Mouse (Mus musculus) stomach, embryonic 16.5 days (tissue): ENCODE data around the gene Cdc37. TPM values are rescaled to one million over a fixed set of nuclear protein-coding genes. Genes with fewer than 3 reads are reported as not detected.

Experiments
- polyA plus RNA-seq: library from polyadenylated mRNA; unstranded; fragments of >200 nt; fragmentation: Nextera tagmentation; extraction: Ambion mirVana; gene quantifications from 2 replicates; pipeline ENCODE4 v1.2.1, GENCODE M21; 2015

Cdc37 gene
- polyA plus RNA-seq, 1 experiment from 2014 or later, result 250 TPM

Other genes starting within 250 kb of the Cdc37 start
- gene Dnmt1, start 190.1 kb downstream of the Cdc37 start, polyA plus RNA-seq, result 75.5 and 75.7 TPM in 2 replicates
- gene S1pr2, start 173.2 kb downstream of the Cdc37 start, polyA plus RNA-seq, result 38.2 and 39.9 TPM in 2 replicates
- gene Mrpl4, start 147.2 kb downstream of the Cdc37 start, polyA plus RNA-seq, result 131 and 141 TPM in 2 replicates
- gene Icam1, start 134.0 kb downstream of the Cdc37 start, polyA plus RNA-seq, result 15.0 and 16.3 TPM in 2 replicates
- gene Icam4, start 120.6 kb downstream of the Cdc37 start, polyA plus RNA-seq, result 5.9 and 8.6 TPM in 2 replicates
- 0.14 and 0.15 TPM in 2 replicates for gene Icam5, start 117.9 kb downstream of the Cdc37 start, polyA plus RNA-seq
- gene Zglp1, start 82.9 kb downstream of the Cdc37 start, polyA plus RNA-seq, result 0.46 and 0.89 TPM in 2 replicates
- 0.26 and 0.49 TPM in 2 replicates for gene Gm49373, start 76.9 kb downstream of the Cdc37 start, polyA plus RNA-seq
- 48.7 and 49.7 TPM in 2 replicates for gene Fdx1l, start 76.4 kb downstream of the Cdc37 start, polyA plus RNA-seq
- 1.2 and 2.1 TPM in 2 replicates for gene Gm38431, start 58.0 kb downstream of the Cdc37 start, polyA plus RNA-seq
- 40.3 and 40.8 TPM in 2 replicates for gene Raver1, start 58.0 kb downstream of the Cdc37 start, polyA plus RNA-seq
- gene Tyk2, start 18.7 kb downstream of the Cdc37 start, polyA plus RNA-seq, result 16.7 and 18.2 TPM in 2 replicates
- gene Pde4a, start 15.7 kb upstream of the Cdc37 start, polyA plus RNA-seq, result 4.7 TPM in 2 replicates
- gene Keap1, start 89.4 kb upstream of the Cdc37 start, polyA plus RNA-seq, result 52.5 and 56.4 TPM in 2 replicates
- 1.8 and 2.0 TPM in 2 replicates for gene S1pr5, start 98.5 kb upstream of the Cdc37 start, polyA plus RNA-seq
- gene Atg4d, start 115.3 kb upstream of the Cdc37 start, polyA plus RNA-seq, result 53.3 and 55.7 TPM in 2 replicates
- gene Kri1, start 138.0 kb upstream of the Cdc37 start, polyA plus RNA-seq, result 15.2 and 18.2 TPM in 2 replicates
- 47.4 and 51.5 TPM in 2 replicates for gene Cdkn2d, start 141.4 kb upstream of the Cdc37 start, polyA plus RNA-seq
- gene Ap1m2, start 162.4 kb upstream of the Cdc37 start, polyA plus RNA-seq, result 77.7 and 86.3 TPM in 2 replicates
- 116 and 130 TPM in 2 replicates for gene Slc44a2, start 170.7 kb upstream of the Cdc37 start, polyA plus RNA-seq
- 144 and 147 TPM in 2 replicates for gene Ilf3, start 217.9 kb upstream of the Cdc37 start, polyA plus RNA-seq